Mouse (Mus musculus) spleen, postnatal 4 days (tissue): Measurements from ENCODE around the gene Snx14.
"Not testable (repeated sequence)": the region's sequence is repeated elsewhere in the genome, so short reads cannot be mapped to it uniquely, and the experiment has no call there.

Experiments
- DNase-seq, 2 experiments: peaks; one replicate each; pipeline ENCODE4 v3.0.0; 2022; ENCODE audit warnings: low spot score in 2 of 2

Gene Snx14

DNA sequence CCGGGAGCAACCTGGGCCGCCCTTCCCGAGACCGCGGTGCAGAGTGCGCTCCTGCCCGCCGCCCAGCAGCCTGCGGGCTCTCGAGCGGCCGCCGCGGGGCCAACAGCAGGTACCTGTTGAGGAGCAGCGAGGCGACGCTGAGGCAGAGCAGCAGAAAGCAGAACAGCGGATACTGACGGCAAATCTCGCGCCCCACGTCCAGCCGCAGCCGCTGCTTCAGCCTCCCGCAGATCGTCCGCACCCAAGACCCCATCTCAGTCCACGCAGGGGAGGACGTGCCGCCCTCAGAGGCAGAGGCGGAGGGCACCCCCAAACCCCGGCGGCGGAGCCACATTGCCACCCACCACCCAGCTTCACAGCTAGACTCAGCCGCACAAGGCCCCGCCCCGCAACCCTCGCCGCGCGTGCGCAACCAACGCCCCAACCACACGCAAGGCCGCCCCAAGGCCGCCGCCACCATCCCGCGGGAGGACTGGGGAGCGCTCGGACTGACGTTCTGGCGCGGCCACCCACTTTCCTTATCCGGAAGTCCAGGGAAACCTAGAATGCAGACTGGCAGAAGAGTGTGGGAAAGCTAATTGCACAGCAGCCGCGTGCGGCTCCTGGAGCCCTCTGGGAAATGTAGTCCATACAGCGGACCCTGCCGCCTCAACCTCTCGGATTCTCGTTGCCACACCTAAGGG lies at the start of gene Snx14:
TSS of gene Snx14 (minus strand) at position 404 of the 683 bp plus-strand sequence.
- DNase-seq, result peak; percentile 91 to 96

DNA sequence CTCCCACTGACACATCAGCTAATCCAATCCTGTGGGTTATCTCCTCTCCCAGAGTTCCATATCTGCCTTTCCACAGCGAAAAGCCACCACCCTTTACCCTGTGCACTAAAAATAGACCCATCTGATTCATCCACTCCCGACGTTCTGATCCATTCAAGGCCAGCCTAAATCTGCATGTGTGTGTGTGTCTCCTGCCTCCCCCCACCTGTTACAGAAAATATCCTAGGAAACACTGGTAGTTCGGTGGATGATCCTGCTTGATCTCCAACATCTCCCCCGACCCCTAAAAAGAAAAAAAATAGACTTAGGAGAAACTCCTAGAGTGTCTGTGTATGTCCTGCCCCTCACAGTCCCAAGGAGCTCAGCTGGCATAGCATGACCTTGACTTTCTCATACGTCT lies 45.8 kb upstream of the Snx14 start:
- no peak for DNase-seq

DNA sequence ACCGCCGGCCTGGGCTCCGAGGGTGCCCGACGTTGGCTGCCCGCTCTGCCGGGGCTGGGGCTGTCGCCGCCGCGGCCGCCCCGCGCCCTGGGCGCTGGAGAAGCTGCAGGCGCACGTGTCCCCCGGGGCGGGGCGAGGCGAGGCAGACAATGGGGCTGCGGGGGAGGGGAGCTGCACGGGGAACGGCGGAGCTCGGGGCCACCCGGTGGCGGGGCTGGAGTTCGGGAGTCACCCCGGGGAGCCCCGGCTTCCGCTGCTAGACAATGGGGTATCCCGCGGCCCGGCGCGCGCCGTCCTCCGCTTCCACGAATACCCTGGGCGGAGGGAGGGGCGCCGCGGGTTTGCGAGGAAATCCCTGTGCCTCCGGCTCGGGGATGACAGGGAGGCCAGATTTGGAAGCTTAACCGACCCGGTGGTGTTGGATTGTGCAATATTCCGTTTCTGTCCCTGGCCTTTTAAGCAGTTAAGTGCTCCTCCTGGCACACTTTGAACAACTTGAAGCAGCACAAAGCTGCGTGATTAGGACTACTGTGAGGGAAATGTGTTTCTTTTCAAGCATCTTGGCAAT lies 44.2 kb upstream of the Snx14 start:
- DNase-seq, result peak; percentile 80 to 89

DNA sequence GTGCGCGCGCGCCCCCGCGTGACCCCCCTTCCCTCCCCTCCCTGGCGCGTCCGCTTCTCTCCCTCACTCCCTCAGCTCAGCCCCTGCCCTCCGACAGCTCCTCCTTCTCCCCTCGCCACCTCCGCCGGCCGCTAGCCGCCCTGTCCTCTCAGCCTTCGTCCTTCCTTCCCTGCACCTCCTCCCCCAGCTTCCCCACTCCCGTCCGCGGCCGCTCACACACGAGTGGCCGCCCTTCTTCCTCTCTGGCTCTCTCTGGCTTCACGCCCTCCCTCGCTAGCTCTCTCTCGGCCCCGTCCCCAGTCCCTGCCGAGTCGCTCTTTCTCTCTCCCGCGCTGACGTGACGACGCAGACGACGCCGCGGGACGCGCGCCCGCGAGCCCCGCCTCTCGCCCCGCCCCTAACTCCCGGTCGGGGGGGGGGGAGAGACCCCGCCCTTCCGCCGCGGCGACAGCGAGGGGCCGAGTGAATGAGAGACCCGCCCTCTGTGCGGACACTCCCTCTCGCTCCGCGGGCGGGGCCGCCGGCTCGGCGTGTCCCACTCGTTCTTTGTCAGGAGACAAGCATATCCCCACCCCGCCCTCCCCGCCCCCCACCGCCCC lies 43.6 kb upstream of the Snx14 start, which contains the start of gene Syncrip:
TSS of gene Syncrip (minus strand) at position 345 of the 599 bp plus-strand sequence.
- peak; percentile 91 to 96 for DNase-seq

DNA sequence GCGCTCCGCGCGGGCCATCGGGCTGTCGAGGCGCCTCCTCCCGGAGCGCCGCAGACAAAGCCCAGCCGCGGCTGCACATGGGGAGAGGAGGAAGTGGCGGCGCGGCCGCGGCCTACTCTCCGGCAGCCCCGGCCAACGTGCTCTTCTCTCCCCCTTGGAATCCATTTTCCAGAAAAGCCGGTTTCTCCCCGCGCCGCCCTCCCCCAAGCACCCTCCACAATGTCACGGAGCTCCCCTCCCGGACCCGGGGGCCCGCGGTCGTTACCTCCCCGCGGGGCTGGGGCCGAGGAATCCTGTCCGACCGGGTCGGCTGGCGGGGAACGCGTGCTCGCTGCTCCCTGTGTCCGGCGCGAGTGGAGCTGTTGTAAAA lies 43.0 kb upstream of the Snx14 start:
- DNase-seq, result peak in 1 of 2 experiments; percentile 40

DNA sequence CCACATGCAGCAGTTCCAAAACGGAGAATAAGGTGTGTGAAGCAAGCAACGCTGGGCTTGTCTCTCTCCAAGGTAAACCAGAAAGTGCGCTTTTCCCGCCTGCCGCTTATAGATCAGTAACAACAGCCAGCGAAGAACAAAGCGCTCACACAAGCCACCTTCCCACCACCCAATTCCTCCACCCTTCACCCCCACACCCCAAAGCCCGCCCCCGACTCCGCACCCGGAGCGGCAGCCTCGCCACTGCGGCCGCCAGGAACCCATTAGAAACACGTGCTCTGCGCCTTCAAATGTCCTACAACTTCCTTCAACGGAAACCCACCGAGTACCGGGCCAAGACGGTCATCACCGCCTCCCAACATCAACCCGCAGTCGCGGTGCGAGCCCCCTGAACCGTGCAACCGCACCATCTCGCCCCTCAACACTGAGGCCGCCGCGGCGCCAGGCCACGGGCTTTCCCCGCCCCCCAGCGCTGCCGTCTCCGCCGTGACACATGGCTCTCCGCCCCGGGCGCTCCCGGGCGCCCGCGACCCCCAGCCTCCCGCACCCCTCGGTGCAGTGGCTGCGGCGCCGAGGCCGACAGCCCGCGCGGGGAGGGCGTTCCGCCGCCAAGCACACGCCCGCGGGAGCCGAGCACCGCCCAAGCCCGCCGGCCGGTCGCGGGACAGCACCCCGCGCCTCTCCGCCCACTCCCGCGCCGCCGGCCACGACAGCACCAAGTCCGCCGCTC lies 42.5 kb upstream of the Snx14 start:
- DNase-seq, result peak; percentile 46 to 82

DNA sequence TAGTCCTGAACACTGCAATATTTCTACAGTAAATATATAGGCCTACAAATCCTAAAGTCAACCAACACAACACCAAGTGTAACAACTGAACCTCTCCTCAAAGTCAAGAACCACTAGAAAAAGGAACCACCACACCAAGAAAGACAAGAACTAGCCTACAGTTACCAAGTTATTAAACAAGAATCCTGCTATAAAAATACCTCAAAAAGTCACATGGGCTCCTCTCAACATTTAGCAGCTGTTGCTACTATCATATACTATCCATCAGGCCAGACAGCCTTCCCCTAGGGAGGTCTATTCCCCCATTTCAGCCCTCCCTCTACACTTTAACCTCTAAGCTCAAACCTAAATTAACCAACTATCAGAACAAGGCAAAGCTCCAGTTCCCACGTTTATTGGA lies 41.4 kb upstream of the Snx14 start:
- no peak for DNase-seq

DNA sequence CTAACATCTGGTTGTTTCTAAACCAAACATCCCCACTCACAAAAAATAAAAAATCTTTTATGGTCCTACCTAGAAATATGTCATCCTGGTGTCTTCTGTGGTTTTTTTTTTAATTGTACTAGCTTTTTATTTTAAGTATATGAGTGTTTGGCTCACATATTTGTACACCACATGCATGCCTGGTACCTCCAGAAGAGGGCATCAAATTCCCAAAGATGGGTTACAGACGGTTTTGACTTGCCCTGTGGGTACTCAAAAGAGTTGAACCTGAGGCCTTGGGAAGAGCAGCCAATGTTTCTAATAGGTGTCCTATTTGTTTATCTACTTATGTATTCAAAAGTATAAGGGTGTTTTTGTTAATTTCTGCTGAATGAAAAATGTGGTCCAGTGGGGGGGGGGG lies 37.4 kb upstream of the Snx14 start:
- DNase-seq, result no peak

DNA sequence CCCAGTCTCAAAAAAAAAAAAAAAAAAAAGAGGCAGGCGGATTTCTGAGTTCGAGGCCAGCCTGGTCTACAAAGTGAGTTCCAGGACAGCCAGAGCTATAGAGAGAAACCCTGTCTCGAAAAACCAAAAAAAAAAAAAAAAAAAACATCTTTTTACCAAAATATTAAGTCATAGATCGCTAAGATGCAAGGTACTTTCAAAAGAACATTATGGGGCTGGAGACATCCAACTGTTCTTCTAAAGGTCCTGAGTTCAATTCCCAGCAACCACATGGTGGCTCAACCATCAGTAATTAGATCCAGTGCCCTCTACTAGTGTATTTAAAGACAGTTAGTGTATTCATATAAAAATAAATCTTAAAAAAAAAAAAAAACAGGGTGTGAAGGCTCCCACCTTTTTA lies 22.3 kb upstream of the Snx14 start:
- not testable (repeated sequence) for DNase-seq

DNA sequence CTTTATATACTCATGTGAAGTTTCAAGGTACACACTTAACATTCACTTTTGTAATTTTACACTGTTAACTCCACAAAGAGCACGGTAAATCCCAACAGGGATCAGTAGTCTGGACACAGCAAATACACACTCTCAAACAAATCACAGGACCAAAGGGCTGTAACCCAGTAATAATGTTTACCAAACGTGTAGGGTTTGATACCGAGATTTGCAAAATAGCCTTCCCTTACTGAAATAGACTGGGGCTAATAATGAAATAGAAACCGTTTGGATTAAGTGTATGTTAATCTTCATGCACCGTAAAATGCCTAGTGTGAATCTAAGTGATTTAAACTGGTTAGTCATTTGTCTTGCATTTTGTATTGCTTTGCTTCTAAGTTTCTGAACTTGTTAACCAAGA lies 1.2 kb upstream of the Snx14 start:
- no peak for DNase-seq

DNA sequence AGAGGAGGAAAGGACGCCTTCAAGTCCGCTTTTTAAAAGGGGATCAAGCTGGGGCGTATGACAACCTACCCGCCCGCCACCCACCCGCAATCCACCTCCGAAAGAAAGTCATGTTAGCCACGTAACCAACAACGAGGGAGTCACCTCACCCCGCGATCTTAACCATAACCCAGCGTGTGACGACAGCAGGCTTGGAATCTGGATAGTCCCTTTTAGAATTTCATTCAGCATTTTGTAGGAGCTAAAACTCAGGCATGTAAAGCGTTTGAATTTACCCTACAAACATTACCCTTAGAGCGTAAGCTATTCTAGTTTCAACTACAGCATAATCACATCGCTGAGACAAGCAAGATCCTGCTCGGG lies 461 bp upstream of the Snx14 start:
- no peak for DNase-seq

DNA sequence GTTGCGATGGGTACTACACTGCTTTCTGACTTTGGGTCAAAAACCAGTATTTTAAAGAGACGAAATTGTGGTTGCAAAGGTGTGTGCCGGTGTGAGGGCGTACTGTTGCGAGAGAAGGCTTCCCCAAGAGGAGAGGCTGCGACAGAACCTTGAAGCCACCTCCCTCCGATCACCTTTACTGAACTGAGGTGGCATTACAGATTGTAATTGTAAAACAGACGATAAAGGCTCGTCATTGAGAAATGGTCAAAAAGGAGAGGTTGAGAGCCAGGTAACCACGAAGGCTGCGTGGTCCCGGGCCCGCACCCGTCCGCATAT lies 562 bp downstream of the Snx14 start:
- DNase-seq, result no peak

DNA sequence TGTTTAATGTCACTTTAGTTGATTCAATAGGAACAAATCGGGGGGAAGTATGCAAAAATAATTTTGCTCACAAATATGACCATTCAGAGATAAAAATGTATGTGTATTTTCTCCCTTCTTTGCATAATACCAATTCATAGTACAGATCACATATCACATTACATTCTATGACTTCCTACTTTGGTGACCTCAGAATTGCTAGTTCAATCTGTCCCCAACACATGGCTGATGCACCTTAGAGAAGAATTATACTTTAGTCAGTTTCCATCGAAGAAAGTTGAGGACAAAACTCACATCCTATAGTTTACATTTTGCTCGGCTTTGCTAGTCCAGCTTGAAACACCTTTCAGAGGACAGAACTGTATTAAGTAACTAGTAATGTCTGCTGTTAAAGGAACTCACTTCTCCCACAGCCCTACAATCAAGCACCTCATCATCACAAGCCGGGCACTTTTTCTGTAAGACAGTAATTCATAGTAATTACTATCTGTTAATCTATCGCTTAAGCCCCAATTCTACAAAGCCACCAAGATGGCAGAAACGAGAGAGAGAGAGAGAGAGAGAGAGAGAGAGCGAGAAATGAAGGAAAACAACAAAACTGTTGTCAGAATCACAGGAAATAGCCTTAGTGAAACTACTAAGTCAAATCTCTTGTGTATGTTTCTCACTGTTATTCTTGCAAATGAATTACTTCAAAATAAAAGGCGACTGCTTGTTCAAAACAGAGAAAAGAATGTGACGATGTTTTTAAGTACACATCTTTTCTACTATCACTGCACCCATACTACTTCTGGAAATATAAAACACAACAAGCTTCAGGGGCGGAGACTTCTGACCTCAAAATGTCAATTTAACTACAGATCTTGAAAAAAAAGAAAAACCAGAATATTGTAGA lies 1.2 kb downstream of the Snx14 start:
- DNase-seq, result no peak

DNA sequence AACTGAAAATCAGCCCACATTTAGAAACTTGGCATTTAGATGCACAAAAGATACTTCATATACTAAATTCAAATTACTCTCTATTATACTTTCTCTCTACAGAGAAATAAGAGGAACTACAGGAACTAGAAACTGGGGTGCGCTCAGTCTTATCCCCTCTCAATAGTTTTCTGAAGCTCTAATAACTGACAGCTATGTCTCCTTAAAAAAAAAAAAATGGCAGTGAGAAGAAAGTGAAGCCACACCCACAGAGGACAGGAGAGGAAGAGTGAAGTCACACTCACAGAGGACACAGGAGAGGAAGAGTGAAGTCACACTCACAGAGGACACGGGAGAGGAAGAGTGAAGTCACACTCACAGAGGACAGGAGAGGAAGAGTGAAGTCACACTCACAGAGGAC lies 14.4 kb downstream of the Snx14 start:
- no peak for DNase-seq

DNA sequence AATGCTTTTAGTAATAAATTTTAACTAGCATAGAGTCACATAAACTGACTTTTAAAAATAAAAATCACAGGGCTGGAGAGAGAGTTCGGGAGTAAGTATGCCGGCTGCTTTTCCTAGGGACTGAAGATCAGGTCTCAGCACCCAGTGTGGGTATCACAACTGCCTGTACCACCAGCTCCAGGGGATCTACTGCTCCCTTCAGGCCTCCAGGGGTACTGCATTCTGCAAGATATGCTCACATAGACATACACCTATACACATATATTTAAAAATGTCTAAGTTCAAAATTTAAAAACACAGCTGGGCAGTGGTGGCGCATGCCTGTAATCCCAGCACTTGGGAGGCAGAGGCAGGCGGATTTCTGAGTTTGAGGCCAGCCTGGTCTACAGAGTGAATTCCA lies 16.3 kb downstream of the Snx14 start:
- no peak for DNase-seq

DNA sequence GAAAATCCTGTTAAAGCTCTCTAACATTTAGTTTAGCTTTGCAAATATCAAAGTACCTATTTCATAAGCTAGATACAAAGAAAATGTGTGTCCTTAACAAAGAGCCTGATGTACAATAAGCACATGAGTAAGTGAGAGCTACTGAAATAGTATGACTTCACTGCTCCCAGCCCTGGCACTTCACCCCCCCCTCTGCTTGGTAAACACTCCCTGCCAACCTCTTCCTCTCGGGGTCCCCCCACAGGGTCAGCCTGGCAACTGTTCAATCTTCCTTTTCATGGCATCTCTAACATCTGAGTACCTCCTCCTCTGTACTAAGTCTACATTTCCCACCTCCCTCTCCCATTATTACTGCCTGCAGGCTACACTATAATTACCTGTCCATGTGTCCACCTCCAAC lies 22.0 kb downstream of the Snx14 start:
- DNase-seq, result no peak

DNA sequence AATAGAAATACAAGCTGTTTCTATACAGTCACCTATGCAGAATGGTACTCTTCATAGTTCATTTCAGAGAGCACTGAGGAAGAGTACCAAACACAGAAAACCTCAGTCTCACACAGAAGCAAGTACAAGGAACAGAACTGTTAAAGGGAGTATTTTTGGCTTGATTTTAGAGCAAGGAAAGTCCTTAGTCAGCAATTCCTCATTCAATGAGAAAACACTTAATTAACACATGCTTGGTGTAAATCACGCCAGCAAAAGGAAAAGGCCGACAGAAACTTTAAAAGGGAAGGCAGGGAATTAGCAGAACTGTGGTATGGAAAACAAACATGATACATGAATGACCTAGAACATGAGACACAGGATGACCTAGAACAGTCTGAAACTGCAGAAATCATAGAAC lies 28.8 kb downstream of the Snx14 start:
- no peak for DNase-seq

DNA sequence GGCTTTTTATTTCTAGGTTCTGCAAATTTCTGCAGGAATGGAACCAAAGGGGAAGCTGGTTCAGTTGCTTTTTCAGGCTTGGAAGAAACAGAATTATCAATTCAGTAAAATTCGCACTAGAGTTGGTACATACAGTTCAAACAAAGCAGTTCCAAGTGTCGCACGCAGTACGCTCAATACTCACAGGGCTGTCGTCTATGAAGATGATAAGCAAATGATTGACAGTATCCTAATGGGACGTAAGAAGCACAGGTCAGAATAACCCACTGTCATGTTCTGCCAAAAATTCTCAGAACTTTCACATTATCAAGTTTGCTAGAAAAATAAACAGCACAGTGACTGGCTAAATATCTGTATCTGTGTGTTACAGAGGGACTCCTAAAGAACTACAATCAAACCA lies 34.2 kb downstream of the Snx14 start:
- DNase-seq, result no peak

DNA sequence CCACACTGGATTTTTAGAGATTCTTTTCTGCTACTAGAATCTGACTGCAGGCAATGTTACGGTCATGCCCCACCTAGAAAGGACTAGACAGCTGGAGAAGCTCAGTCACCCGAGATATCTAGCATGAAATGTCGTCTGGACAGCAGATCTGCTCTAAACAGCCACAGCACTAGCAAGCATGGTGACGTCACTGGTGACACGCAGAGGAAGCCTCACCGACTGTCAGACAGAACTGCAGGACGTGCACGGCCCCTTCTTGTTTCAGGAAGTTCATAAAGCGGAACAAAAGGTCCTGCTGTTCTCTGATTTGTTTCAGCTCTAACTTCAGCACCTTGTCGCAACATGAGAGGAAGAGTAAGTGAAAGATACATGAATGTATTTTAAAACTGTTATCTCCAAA lies 34.7 kb downstream of the Snx14 start:
- DNase-seq, result peak; percentile 60 to 73

DNA sequence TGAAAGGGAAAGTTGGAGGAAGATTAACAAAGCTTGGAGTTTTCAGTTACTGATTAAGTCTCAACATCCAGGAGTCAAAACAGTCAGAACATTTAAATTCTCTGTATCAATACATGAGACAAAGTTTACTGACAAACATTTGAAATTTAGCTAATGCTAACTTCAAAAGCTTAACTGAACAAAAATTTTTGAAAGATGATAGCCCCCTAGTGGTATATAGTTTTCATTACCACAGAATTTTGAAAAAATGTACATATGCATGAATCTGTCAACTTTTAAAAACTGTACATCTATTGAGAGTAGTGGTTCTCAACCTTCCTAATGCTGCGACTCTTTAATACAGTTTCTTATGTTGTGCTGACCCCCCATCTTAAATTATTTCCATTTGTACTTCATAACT lies 40.3 kb downstream of the Snx14 start:
- DNase-seq, result no peak

DNA sequence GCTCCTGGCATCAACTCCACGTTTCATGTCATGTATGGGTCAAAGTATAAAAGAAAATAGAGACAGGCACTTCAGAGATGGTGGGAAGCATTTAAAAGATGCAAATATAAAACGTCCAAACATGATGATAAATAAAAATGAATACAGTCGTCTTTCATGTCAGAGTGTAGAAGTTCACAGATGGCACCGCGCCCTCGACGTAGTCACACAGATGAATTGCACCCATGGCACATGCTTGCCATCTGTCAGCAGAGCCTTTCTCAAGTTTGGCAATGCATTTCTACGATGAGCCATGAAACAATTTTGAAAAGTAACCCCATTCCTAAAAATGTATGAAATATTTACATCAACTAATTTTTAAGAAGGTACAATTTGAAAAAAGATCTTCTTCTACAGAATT lies 43.9 kb downstream of the Snx14 start:
- no peak for DNase-seq

DNA sequence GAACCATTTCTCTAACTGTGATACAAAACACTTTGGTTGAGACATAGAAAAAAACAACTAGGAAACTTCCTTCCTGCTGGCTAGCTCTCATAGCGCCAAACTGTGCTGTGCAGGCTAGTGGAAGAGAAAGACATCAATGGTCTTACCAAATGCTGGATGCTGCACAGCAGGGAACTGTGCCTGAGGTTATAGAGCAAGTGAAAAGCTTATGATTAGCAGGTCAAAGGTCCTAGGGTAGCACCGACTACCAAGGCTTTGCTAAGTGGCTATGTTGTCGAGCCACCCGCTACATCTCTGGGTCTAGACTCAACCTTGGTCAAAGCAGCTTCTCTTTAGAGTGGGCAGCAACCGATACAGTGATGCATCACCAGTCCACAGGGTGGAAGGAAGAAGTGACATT lies 49.9 kb downstream of the Snx14 start:
- no peak for DNase-seq
